Mouse (Mus musculus) bone marrow macrophage, adult 2 months (primary cell): ENCODE measurements around the gene Exoc3l4.

Experiments used
- CTCF ChIP-seq: IDR thresholded peaks from 2 replicates; pipeline ENCODE4 v1.5.1; 2012; ENCODE audit warnings: low read depth, mild to moderate bottlenecking, low read length, moderate library complexity
- POLR2A ChIP-seq: IDR thresholded peaks from 2 replicates; pipeline ENCODE4 v1.6.1; 2012; ENCODE audit warnings: mild to moderate bottlenecking, low read depth, low read length, borderline replicate concordance

DNA sequence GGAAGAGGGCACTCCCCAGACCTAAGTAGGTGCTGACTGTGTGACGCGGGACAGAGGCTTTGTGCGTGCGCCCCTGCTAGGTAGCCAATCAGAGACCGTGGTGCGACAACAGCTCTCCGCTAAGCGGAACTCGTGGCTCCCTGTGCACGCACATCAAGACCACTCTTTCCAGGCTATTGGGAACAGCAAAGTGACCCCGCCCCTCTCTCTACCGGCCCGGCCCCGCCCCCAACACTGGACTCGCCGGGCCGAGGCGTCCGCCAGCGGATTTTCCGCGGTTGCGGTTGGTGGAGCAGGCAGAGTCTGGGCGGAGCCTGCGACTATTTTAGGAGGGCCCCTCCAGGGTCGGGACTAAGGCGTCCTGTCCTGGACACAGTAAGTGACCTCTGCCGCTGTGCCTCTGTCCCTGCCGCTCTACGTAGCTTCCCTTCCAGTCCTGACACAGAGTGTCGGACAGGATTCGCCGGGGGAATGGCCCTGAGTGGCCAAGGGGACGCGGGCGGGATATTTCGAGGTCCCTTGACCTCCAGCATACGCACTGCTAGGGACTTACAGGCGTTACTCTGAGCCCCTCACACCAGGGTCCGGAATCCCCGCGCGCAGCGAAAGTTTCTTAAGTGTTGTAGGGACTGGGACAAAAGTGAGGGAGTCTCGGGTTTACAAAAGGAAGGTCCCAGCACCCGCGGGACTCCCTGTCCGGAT lies 25.6 kb downstream of the Exoc3l4 start, which contains the start of gene Tnfaip2:
- TF ChIP-seq POLR2A (peak; percentile 99), CTCF (no peak)
